Mouse (Mus musculus) neutrophil, adult 65 days (primary cell): Measurements from ENCODE around the gene Ube2q1. TPM values are rescaled to one million over a fixed set of nuclear protein-coding genes. Genes with fewer than 3 reads are reported as not detected.

Experiments used
- total RNA-seq: library from RNA; stranded (reverse); gene quantifications from 2 replicates; pipeline ENCODE4 v1.2.4, GENCODE M21; 2023

Ube2q1 gene
- total RNA-seq = 78.8 and 79.5 TPM in 2 replicates

DNA sequence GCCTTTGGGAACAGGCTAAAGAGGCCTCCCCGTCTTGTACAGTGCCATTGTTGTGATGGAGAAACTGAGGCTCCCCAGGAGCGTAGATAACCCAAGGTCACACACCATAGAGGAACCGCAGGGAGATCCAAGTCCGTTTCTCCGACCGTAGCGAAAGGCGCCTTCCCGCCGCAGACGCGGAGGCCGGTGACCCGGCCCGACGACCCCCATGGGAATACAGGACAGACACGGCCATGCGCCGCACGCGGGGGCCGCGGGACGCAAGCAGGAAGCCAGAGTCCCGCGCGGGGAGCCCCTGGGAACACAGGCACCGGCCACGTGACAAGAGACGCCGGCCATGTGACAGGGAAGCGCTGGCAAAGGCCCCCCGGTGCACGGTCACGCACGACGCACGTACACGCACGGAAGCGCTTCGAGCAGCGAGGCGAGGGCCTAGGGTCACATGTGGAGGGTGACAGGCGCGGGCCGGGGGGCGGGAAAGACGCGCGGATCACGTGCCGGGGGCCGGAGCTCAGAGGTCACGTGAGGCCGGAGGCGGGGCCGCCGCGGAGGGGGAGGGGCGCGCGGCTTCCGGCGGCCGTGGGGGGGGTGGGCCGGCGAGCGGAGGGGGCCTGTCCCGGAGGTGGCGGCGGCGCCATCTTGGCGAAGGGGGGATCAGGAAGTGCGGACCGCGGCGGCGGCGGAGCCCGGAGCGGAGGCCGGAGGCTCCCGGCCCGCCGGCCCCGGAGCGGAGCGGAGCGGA lies at the start of gene Ube2q1:
Ube2q1 (plus strand) TSS at position 649 of the 742 bp plus-strand sequence.

DNA sequence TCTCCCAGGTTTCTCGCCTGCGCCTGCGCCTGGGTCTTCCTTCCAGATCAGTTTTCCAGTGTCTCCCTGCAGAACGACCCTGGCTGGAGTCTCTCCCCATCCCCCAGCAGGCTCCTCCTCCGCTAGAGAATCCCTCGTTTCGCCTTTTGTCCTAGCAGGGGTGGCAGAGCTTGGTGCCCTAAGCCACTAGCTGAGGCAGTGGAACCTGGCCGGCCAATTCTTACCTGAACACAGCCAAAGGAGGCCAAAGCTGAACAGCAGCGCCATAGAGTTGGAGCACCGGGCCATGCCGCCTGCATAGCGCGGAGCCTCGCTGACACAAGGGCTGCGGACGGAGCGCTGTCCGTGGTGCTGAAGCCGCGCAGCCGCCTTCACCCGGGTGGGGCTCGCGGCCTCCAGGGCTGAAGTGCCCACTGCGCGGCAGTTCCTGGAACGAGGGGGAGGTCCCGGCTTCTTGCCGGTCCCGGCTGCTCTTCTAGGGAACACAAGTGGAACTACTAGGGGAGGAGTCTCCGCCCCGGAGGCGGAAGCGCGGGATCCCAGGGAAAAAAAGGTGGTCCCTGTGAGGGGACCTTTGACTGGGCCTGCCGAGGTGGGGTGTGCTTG lies 9.2 kb upstream of the Ube2q1 start, which contains the start of gene Chrnb2:
Chrnb2 (minus strand) TSS at position 514 of the 606 bp plus-strand sequence.

DNA sequence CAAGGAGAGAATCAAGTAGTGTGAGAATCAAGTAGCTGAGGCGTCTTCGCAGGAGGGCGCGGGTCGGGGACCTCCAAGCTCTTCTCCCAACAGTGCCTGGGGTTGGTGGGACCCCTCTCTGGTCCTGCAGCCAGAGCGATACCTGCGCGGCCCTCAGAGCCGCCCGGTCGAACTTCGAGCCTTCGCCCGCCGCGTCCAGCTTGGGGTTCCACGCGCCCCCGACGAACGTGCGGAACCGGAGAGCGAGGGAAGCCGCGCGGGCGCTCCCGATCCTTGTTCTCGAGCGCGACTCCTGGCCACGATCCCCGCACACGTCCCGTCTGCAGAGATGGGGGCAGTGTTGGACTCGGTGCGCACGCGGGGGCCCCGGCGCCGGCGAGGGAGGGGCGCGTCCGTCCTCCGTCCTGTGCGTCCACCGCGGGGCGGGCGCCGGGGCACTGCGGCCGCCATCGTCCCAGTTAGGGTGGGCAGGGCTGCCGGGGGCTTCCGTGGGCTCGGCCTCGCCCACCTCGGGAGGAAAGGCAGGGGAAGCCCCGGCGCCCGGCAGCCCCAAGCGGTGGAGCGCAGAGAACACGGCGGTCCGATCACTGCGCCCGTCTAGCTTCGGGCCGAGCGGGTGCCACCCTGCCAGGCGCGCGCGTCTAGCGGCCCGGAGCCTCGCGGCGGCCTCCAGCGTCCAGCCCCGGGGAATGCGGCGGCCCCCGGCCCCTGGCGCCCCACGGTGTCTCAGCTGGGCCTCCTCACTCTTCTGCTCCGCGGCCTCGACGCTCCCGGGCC lies 57.6 kb downstream of the Ube2q1 start, which contains the start of gene She:
She (plus strand) TSS at position 556 of the 777 bp plus-strand sequence.

Other genes starting within 250 kb of the Ube2q1 start
- 68.0 and 81.1 TPM in 2 replicates for gene Adar, start 58.6 kb upstream of the Ube2q1 start, total RNA-seq
- gene Chrnb2, start 9.0 kb upstream of the Ube2q1 start, total RNA-seq = 0.16 and 0.54 TPM in 2 replicates
- gene She, start 57.8 kb downstream of the Ube2q1 start, total RNA-seq = not detected in 2 replicates
- 107 and 112 TPM in 2 replicates for gene Il6ra, start 139.6 kb downstream of the Ube2q1 start, total RNA-seq
- 11.8 and 12.7 TPM in 2 replicates for gene Atp8b2, start 189.9 kb downstream of the Ube2q1 start, total RNA-seq
- 26.2 and 34.0 TPM in 2 replicates for gene Hax1, start 225.2 kb downstream of the Ube2q1 start, total RNA-seq